ENCODE assay signal across 11 mouse cellular contexts in genomic region chr5:139259853-139260252, GRCm38 (mm10). TPM values are rescaled to one million over a fixed set of nuclear protein-coding genes. Genes with fewer than 3 reads are reported as not detected.
DNase-seq lines count a peak whose midpoint lies in the region; ATAC-seq and TF ChIP-seq lines count a peak whose summit lies in the region.
"Had no signal": no experiment of that assay in that cellular context is flagged by ENCODE, and none has a peak within 500 bp of the region (broad histone marks: within the 10 kb centered on the region; RNA-seq: fewer than 3 reads in every experiment).

No protein-coding gene starts in this region.

- no peak overlapping the region for H3K9ac ChIP-seq in midbrain, embryonic 11.5 days (ENCODE audit: low read length)
- H3K9ac ChIP-seq in midbrain, embryonic 13.5 days (replicated peaks) = no peak overlapping the region
- H3K9ac ChIP-seq in heart, embryonic 13.5 days = 0 out of 2 replicates have a peak overlapping the region, but pooled peaks have one; percentile 8
- no peak overlapping the region for H3K9ac ChIP-seq in stomach, embryonic 16.5 days (ENCODE audit: low read length)
- H3K9ac ChIP-seq: forebrain, embryonic 12.5 days; limb, embryonic 12.5 days had no signal

- H3K4me1 ChIP-seq in midbrain, embryonic 11.5 days (ENCODE audit: control insufficient read depth, insufficient read depth, low read length) = 0 out of 2 replicates have a peak, but pooled peaks cover 2% of the 10 kb centered on the region
- H3K4me1 ChIP-seq in midbrain, embryonic 13.5 days (replicated peaks) = peaks cover 14% of the 10 kb centered on the region
- H3K4me1 ChIP-seq in heart, embryonic 13.5 days = peaks cover 62% of the 10 kb centered on the region
- peaks cover 20% of the 10 kb centered on the region for H3K4me1 ChIP-seq in stomach, embryonic 16.5 days (ENCODE audit: control insufficient read depth, insufficient read depth, low read length)

- no peaks in the 10 kb centered on the region for H3K9me3 ChIP-seq in midbrain, embryonic 11.5 days (ENCODE audit: control insufficient read depth, low read length)
- no peaks in the 10 kb centered on the region for H3K9me3 ChIP-seq in midbrain, embryonic 13.5 days
- no peaks in the 10 kb centered on the region for H3K9me3 ChIP-seq in heart, embryonic 13.5 days
- H3K9me3 ChIP-seq in stomach, embryonic 16.5 days (replicated peaks; ENCODE audit: control insufficient read depth, low read length) = no peaks in the 10 kb centered on the region
- H3K9me3 ChIP-seq: forebrain, embryonic 12.5 days; limb, embryonic 12.5 days had no signal

- no peak for ATAC-seq in midbrain, embryonic 11.5 days (ENCODE audit: low FRiP score)
- ATAC-seq in midbrain, embryonic 13.5 days = no peak
- ATAC-seq in heart, embryonic 13.5 days (ENCODE audit: extremely low read depth, insufficient number of reproducible peaks, low FRiP score, low TSS enrichment) = no peak
- ATAC-seq in stomach, embryonic 16.5 days (ENCODE audit: insufficient read depth, low FRiP score) = peak; percentile 69; the same call in 1 of the 2 replicates

- peaks cover 11% of the 10 kb centered on the region for H3K36me3 ChIP-seq in midbrain, embryonic 11.5 days (ENCODE audit: control insufficient read depth, insufficient read depth, low read length)
- H3K36me3 ChIP-seq in midbrain, embryonic 13.5 days = peaks cover 62% of the 10 kb centered on the region
- H3K36me3 ChIP-seq in heart, embryonic 13.5 days = peaks cover 56% of the 10 kb centered on the region
- H3K36me3 ChIP-seq in stomach, embryonic 16.5 days (ENCODE audit: control insufficient read depth, insufficient read depth, low read length) = peaks cover 9% of the 10 kb centered on the region

- no peak overlapping the region for H3K27ac ChIP-seq in midbrain, embryonic 11.5 days (ENCODE audit: low read depth, low read length)
- H3K27ac ChIP-seq in midbrain, embryonic 13.5 days = no peak overlapping the region
- H3K27ac ChIP-seq in heart, embryonic 13.5 days (replicated peaks) = peak overlapping the region; percentile 86
- H3K27ac ChIP-seq in stomach, embryonic 16.5 days (ENCODE audit: low read length) = peak overlapping the region; percentile 43; the same call in 1 of the 2 replicates
- H3K27ac ChIP-seq in layer of hippocampus, adult 2 months = no peak overlapping the region
- no peak overlapping the region for H3K27ac ChIP-seq in left cerebral cortex, adult 2 months
- H3K27ac ChIP-seq: forebrain, embryonic 12.5 days; limb, embryonic 12.5 days had no signal

- 84% methylated on average over 5 of the region's 5 CpGs for WGBS in midbrain, embryonic 11.5 days
- 85% methylated on average over 5 of the region's 5 CpGs for WGBS in midbrain, embryonic 13.5 days
- 49% methylated on average over 5 of the region's 5 CpGs for WGBS in heart, embryonic 13.5 days
- WGBS in stomach, embryonic 16.5 days = 50% methylated on average over 5 of the region's 5 CpGs

- peak; percentile 69 for DNase-seq in midbrain, embryonic 11.5 days (ENCODE audit: low spot score, missing footprints)
- DNase-seq in kidney, postnatal 25 days = peak; percentile 61 to 81
- DNase-seq in layer of hippocampus, adult 2 months (ENCODE audit: low spot score in 2 of 2) = no peak
- DNase-seq in left cerebral cortex, adult 2 months (ENCODE audit: extremely low spot score in 1 of 2, low spot score in 2 of 2) = no peak
- DNase-seq: right cerebral cortex, postnatal 25 days; thymus, postnatal 36 days had no signal

- H3K4me2 ChIP-seq in midbrain, embryonic 11.5 days = no peak overlapping the region
- H3K4me2 ChIP-seq in midbrain, embryonic 13.5 days (replicated peaks) = no peak overlapping the region
- H3K4me2 ChIP-seq in heart, embryonic 13.5 days = no peak overlapping the region
- H3K4me2 ChIP-seq in stomach, embryonic 16.5 days (ENCODE audit: low read depth, low read length) = no peak overlapping the region
- H3K4me2 ChIP-seq: forebrain, embryonic 12.5 days; limb, embryonic 12.5 days had no signal

- no peak overlapping the region for H3K4me3 ChIP-seq in midbrain, embryonic 11.5 days (ENCODE audit: low read depth, low read length)
- no peak overlapping the region for H3K4me3 ChIP-seq in midbrain, embryonic 13.5 days (replicated peaks)
- no peak overlapping the region for H3K4me3 ChIP-seq in heart, embryonic 13.5 days
- H3K4me3 ChIP-seq in stomach, embryonic 16.5 days (replicated peaks; ENCODE audit: low read length) = no peak overlapping the region
- no peak overlapping the region for H3K4me3 ChIP-seq in layer of hippocampus, adult 2 months
- no peak overlapping the region for H3K4me3 ChIP-seq in left cerebral cortex, adult 2 months
- H3K4me3 ChIP-seq: forebrain, embryonic 12.5 days; limb, embryonic 12.5 days had no signal

- no peaks in the 10 kb centered on the region for H3K27me3 ChIP-seq in midbrain, embryonic 11.5 days (ENCODE audit: control insufficient read depth, insufficient read depth, low read length)
- H3K27me3 ChIP-seq in midbrain, embryonic 13.5 days = no peaks in the 10 kb centered on the region
- H3K27me3 ChIP-seq in heart, embryonic 13.5 days (replicated peaks) = no peaks in the 10 kb centered on the region
- H3K27me3 ChIP-seq in stomach, embryonic 16.5 days (ENCODE audit: control insufficient read depth, insufficient read depth, low read length) = no peaks in the 10 kb centered on the region
- H3K27me3 ChIP-seq: forebrain, embryonic 12.5 days; limb, embryonic 12.5 days had no signal

- no peak for TF ChIP-seq CTCF in layer of hippocampus, adult 2 months (conservative IDR thresholded peaks at IDR 0.05)
- no peak for TF ChIP-seq CTCF in left cerebral cortex, adult 2 months (IDR thresholded peaks at IDR 0.05)

- intact Hi-C loops in left cerebral cortex, adult 2 months (cut with DNase I) = no loop called here

RNA-seq across cellular contexts. Expression of gene Get4, which starts 7.7 kb away (rescaled TPM):
- 118 and 123 TPM in 2 replicates for polyA plus RNA-seq in midbrain, embryonic 11.5 days (2014; fragmentation: Nextera tagmentation; extraction: Ambion mirVana)
- 112 and 116 TPM in 2 replicates for polyA plus RNA-seq in midbrain, embryonic 13.5 days (2015; fragmentation: Nextera tagmentation; extraction: Ambion mirVana)
- 127 and 149 TPM in 2 replicates for polyA plus RNA-seq in heart, embryonic 13.5 days (2015; fragmentation: Nextera tagmentation; extraction: Ambion mirVana)
- 136 and 142 TPM in 2 replicates for polyA plus RNA-seq in stomach, embryonic 16.5 days (2015; fragmentation: Nextera tagmentation; extraction: Ambion mirVana)
- total RNA-seq in layer of hippocampus, adult 2 months (2021) = 10 to 100 TPM; 52.5 to 53.8 TPM
- 10 to 100 TPM; 44.8 to 48.9 TPM for total RNA-seq in left cerebral cortex, adult 2 months (2021)

RNA-seq across cellular contexts. Expression of gene Sun1, which starts 59.4 kb away (rescaled TPM):
- polyA plus RNA-seq in midbrain, embryonic 11.5 days (2014; fragmentation: Nextera tagmentation; extraction: Ambion mirVana) = 41.9 and 44.6 TPM in 2 replicates
- 45.9 and 49.1 TPM in 2 replicates for polyA plus RNA-seq in midbrain, embryonic 13.5 days (2015; fragmentation: Nextera tagmentation; extraction: Ambion mirVana)
- polyA plus RNA-seq in heart, embryonic 13.5 days (2015; fragmentation: Nextera tagmentation; extraction: Ambion mirVana) = 31.2 and 32.9 TPM in 2 replicates
- 56.2 and 58.3 TPM in 2 replicates for polyA plus RNA-seq in stomach, embryonic 16.5 days (2015; fragmentation: Nextera tagmentation; extraction: Ambion mirVana)
- 10 to 100 TPM; 78.8 to 91.0 TPM for total RNA-seq in layer of hippocampus, adult 2 months (2021)
- 100 to 1,000 TPM; 135 to 147 TPM for total RNA-seq in left cerebral cortex, adult 2 months (2021)

Comparison
In these comparisons a context has a peak if more than half of its experiments do, and no peak if none do; other contexts are left out.
1. DNase-seq: peak in midbrain, embryonic 11.5 days (single experiment) and kidney, postnatal 25 days (2 of 2); none in layer of hippocampus, adult 2 months (0 of 2) and left cerebral cortex, adult 2 months (0 of 2).
2. H3K27ac ChIP-seq: peak in heart, embryonic 13.5 days (single experiment) and stomach, embryonic 16.5 days (single experiment); none in midbrain, embryonic 11.5 days (single experiment), midbrain, embryonic 13.5 days (single experiment), layer of hippocampus, adult 2 months (single experiment) and left cerebral cortex, adult 2 months (single experiment).